ENCODE assay signal across 8 mouse cellular contexts in genomic region chr13:109441401-109441973, GRCm38 (mm10).
DNase-seq lines count a peak whose midpoint lies in the region; ATAC-seq lines count a peak whose summit lies in the region.

No protein-coding gene starts in this region.

- H3K27ac ChIP-seq in embryonic facial prominence, embryonic 15.5 days (replicated peaks), result peak overlapping the region; percentile 88

- no peaks in the 10 kb centered on the region for H3K27me3 ChIP-seq in embryonic facial prominence, embryonic 15.5 days

- H3K4me3 ChIP-seq in embryonic facial prominence, embryonic 15.5 days (replicated peaks), result peak overlapping the region; percentile 55

- peak overlapping the region; percentile 79 for H3K4me2 ChIP-seq in embryonic facial prominence, embryonic 15.5 days (replicated peaks)

- peaks cover 10% of the 10 kb centered on the region for H3K4me1 ChIP-seq in embryonic facial prominence, embryonic 15.5 days

- WGBS in embryonic facial prominence, embryonic 15.5 days, result 13% methylated on average over 12 of the region's 12 CpGs

- peak overlapping the region; percentile 50; the same call in 1 of the 2 replicates for H3K9ac ChIP-seq in embryonic facial prominence, embryonic 15.5 days

- no peaks in the 10 kb centered on the region for H3K9me3 ChIP-seq in embryonic facial prominence, embryonic 15.5 days (replicated peaks)

- H3K36me3 ChIP-seq in embryonic facial prominence, embryonic 15.5 days, result no peaks in the 10 kb centered on the region

- intact Hi-C loops in heart, postnatal 36 days (cut with DNase I), result loop anchor here (5.0 to 10.0 kb wide), 4 partner anchors 76 to 1607 kb away; no protein-coding TSS in a partner anchor

- peak; percentile 51; the same call in 1 of the 2 replicates for ATAC-seq in embryonic facial prominence, embryonic 15.5 days (ENCODE audit: insufficient number of reproducible peaks, low FRiP score, low TSS enrichment, low read depth)

- peak; percentile 14 for DNase-seq in urinary bladder, postnatal 14 days (ENCODE audit: low spot score)
- no peak for DNase-seq in urinary bladder, adult 2 months (ENCODE audit: low spot score)
- peak; percentile 14 to 15 for DNase-seq in heart, postnatal 36 days
- peak; percentile 34 to 43 for DNase-seq in layer of hippocampus, postnatal 14 days (ENCODE audit: low spot score in 2 of 2)
- peak; percentile 60 for DNase-seq in lung, postnatal 36 days
- peak; percentile 18 for DNase-seq in right cerebral cortex, postnatal 4 days
- no peak for DNase-seq in thymus, postnatal 0 days (ENCODE audit: low spot score)

Comparison
In these comparisons a context has a peak if more than half of its experiments do, and no peak if none do; other contexts are left out.
1. DNase-seq: peak in urinary bladder, postnatal 14 days (single experiment), heart, postnatal 36 days (2 of 2), layer of hippocampus, postnatal 14 days (2 of 2), lung, postnatal 36 days (single experiment) and right cerebral cortex, postnatal 4 days (single experiment); none in urinary bladder, adult 2 months (single experiment) and thymus, postnatal 0 days (single experiment).